Mouse (Mus musculus) lung, postnatal 10 days (tissue): ENCODE measurements around the gene Zfp961.
"Not testable (repeated sequence)": the region's sequence is repeated elsewhere in the genome, so short reads cannot be mapped to it uniquely, and the experiment has no call there.

Experiments
- DNase-seq: peaks from one replicate; pipeline ENCODE4 v3.0.0; 2021

Gene Zfp961

DNA sequence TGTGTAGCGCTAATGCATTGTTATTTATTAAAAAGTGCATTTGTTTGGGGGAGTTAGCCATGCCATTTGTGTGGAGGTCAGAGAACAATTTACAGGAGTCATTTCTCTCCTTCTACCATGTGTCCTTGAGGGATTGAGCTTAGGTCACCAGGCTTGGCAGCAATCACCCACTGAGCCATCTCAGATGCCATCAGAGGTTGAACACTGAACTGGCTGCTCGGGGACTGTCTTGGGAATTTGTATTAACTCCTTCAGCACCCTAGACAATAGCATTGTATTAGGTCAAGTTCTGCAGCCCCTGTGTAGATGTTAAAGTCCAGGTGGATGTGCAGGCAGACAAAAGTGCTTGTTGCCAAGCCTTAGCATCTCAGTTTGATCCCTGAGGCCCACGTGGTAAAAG is 13.2 kb downstream of the Zfp961 start:
- DNase-seq: no peak

DNA sequence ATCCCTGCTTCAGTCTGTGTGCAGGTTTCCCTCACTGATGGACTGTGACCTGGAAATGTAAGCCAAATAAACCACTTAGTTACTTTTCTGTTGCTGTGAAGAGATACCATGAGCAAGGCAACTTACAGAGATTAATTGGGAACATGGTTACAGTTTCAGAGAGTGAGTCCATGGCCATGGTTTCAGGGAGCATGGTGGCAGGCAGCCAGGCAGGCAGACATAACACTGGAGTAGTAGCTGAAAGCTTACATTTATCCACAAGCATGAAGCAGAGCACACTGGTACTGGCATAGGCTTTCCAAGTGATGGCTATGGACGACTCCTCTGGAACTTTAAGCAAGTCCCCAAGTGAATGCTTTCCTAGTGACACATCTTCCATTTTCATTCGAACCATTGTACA is 14.3 kb downstream of the Zfp961 start:
- no peak for DNase-seq

DNA sequence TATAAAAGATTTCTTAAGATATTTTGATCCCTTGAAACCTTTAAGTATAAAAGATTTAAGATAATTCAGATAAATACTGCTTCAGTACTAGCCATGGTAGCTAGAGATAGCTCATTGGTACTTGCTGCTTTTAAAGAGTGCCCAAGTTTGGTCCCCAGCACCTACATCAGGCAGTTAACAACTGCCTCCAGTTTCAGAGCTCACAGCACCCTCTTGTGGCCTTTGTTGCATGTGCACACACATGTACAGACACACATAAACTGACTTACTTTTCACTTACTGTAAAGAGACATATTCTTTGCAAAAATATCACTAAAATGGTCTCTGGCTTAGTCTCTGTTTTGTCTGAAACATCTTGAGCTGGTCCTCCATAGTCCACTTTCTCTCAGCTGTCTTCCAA is 15.6 kb downstream of the Zfp961 start:
- DNase-seq: no peak

DNA sequence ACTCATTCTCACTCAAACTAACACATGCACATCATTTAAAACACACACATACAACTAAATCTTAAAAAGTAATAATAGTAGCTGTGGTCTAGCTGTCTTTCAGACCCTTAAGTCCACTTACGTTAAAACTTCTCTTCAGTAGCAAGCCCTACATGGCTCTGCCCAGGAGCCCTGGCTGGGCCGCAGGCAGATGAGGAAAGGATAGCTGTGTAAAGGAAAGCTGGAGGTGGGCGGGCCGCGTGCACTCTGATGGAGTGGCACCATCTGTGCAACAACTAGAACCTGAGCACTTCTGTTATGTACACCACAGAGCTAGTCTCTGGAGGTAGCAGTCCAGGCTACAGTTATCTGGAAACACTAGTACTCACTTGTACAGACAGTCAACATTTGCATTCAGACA is 16.4 kb downstream of the Zfp961 start:
- DNase-seq: no peak

DNA sequence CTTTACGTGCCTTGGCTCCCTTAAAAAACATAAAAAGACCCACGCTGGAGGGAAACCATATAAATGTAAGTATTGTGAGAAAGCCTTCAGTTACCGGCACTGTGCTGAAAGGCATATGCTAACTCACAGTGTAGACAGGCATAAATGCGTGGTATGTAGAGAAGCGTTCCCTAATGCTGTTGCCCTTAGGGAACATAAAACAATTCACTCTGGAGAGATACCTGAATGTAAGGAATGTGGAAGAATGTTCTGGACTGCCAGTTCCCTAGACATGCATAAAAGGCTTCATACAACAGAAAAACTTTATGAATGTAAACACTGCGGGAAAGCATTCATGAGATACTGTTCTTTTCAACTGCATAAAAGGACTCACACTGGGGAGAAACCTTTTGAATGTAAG is 17.3 kb downstream of the Zfp961 start:
- no peak for DNase-seq

DNA sequence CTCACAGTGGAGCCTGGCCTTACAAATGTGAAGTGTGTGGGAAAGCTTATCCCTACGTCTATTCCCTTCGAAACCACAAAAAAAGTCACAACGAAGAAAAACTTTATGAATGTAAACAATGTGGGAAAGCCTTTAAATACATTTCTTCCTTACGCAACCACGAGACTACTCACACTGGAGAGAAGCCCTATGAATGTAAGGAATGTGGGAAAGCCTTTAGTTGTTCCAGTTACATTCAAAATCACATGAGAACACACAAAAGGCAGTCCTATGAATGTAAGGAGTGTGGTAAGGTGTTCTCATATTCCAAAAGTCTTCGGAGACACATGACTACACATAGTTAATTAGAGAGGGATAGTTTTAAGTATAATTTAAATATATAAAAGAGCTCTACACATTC is 17.8 kb downstream of the Zfp961 start:
- DNase-seq: no peak

DNA sequence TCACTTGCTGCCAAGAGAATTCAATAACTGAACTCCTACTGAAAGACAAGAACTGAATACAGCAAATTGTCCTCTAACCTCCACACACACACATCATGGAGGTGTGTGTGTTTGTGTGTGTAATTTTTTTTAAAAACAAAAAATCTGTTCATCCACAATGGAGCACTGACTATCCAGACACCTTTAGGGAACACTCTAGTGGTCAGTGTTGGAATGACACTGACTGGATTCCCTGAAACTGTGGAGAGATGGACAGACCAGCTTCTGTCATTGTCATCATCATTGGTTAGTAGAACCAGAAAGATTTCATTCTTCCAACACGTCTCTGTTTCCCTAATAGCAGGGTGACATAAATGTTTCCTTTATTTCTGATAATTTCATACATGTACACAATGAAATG is 21.1 kb downstream of the Zfp961 start:
- DNase-seq: peak; percentile 52

DNA sequence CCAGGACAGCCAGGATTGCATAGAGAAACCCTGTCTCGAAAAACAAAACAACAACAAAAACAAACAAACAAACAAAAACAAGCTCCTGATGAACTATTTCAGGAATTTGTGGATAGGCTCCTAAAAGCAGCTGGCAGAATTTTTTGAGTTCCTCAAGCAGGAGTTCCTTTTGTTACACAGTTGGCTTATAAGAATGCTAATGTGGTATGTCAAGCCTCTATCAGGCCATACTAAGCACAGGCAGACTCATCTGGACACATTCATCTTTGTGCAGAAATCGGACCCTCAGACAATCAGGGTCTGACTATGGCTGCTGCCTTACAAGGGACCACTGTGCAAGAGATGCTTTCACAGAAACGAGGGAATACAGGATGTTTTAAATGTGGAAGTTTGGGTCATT is 23.4 kb downstream of the Zfp961 start:
- DNase-seq: no peak

DNA sequence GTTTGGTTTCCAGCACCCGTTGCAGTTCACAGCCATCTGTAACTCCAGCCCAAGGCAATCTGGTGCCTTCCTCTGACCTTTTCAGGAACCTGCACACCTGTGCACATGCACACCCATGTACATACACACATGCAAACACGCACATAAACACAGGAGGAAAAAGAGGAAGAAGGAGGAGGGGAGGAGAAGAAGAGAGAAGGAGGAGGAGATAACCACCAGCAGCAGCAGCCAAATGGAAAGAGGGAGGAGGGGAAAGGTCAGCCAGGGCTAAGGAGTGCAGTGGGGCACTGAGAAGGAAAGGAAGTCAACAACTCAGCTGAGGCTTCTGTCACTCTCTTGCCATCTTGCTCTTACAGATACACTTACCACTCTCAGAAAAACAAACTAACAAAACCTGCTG is 30.2 kb downstream of the Zfp961 start:
- peak; percentile 28 for DNase-seq

DNA sequence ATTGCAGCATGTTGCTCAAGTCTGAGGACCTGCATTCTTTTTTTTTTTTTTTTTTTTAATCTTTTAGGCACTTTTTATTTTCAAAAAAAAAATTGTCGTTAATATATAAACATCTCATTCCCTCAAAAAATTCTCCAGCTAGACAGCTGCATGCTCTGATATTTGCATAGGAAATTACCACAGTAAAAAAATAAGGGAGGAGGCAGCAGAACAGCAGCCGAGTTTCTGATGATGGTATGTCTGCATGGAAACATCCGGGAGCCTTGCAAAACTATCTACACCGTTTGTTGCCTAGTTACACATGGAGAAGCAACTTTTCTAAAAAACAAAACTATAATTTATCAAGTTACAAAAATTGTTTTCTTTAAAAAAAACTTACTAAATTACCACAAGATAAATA is 30.6 kb downstream of the Zfp961 start:
- no peak for DNase-seq

DNA sequence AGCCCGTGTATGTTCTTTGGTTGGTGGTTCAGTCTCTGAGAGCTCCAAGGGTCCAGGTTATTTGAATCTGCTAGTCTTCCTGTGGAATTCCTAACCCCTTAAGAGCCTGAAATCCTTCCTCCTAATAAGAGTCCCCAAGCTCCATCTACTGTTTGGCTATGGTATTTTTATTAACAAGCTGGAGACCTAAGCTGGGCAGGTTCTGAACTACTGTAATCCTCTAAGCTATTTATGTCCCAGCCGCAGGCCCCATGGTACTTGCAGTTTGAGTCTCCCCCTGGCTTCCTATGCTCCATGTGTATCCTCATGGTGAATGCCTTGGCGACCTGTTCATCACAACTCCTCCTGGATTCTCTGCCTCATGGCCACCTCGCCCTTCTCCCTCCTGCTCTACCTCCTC is 33.8 kb downstream of the Zfp961 start:
- DNase-seq: peak; percentile 11

DNA sequence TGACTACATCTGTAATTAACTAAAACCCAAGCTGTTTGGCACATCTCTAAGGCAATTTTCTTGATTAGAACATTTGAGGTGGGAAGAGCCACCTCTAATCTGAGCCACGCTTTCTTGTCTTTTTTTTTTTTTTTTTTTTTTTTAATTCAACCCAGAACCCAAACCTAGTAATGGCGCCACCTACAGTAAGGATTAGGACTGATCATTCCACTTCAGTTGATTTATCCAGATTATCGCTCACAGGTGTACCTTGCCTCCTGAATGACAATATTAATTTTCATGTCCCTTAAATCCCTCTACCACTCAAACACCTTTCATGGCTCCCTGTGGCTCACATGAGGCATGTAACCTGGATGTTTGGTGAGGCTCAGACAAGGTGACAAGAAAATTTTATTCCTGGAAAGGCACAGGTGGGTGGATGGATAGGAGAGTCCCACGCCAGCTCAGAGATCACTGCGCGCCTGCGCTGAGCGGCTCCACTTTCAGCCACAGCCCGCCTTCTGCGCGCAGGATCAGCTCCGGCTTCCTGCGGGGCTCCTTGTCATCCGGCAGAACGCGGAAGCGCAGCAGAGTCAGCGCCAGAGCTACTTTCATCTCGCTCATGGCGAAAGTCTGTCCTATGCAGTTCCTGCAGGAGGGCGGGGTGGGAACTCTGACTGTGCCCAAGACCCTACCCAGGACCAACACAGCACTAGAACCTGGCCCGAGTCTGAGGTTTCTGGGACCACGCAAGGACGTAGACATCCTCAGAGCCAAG is 37.5 kb downstream of the Zfp961 start:
- peak; percentile 53 for DNase-seq

DNA sequence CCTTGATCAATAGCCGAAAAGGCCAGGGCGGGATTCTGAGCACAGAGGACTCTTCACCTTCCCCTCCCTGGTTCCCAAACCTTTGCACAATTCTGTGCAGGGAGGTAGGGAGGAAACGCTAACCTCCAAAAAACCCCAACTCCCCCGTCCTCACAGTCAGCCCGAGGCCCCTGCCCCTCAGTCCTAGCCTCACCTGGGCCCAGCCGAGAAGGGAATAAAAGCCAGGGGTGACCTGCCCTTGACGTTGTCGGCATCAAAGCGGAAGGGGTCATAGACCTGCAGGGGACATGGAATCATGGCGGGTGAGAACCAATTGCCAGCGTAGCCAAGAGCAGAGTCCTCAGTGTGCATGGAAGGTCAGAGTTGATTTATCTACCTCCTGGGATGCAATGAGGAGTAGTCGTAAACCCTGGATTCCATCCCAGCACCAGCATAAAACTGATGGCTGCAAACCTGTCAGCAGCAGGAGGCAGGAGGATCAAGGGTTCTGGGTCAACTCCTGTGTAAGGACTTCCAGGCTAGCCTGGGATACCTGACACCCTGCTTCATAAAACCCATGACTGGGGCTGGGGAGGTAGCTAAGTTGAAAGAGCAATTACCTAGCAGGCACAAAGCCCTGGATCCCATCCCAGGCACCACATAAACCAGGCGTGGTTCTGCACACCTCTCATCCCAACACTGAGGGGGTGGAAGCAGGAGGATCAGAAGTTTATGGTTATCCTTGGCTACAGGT is 38.2 kb downstream of the Zfp961 start:
- DNase-seq: no peak

DNA sequence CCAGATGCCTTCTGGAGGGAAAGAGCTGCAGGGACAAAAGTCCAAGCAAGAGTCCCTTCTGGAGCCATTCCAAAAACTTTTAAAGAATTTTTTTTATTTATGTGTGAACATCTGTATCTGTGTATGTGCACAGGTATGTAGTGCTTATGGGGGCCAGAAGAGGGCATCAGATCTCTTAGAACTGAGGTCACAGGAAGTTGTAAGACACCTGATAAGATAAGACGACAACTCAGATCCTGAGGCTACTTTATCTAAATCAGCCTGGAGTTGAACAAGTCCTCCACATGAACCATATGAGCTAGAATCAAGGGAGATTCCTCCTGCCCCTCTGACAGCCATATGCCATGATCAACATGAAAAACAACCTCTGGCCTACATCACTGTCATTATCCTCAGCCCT is 48.6 kb downstream of the Zfp961 start:
- DNase-seq: no peak

DNA sequence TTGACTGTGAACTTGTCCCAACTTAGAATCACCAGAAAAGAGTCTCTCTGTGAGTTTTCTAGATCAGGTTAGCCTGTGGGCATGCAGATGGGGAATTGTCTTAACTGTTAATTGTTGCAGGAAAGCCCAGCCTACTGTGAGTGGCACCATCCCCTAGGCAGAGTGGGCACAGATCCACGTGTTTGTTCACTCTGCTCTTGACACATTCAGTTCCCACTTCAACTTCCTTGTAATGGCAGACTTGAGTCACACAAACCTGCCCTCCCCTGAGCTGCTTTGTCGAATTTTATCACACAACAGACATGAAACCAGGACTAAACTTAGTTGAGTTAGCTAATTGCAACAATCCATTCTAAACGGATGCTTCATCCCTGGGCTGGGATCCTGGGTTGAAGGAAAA is 49.4 kb downstream of the Zfp961 start:
- no peak for DNase-seq

DNA sequence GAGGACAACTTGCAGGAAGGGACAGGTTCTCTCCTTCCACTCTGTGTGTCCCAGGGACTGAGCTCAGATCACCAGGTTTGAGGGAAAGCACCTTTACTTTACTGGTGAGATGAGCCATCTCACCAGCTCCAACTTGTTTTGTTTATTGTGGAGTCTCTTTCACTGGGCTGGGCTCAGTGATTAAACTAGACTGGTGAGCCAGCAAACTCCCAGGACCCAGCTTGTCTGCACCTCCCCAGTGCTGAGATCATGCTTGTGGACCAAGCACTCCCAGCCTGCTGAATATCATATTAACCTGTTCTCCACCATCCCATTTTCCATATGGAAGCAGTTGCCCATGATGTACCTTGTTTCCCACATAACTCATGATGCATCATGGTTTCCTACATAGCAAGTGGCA is 52.1 kb downstream of the Zfp961 start:
- no peak for DNase-seq

DNA sequence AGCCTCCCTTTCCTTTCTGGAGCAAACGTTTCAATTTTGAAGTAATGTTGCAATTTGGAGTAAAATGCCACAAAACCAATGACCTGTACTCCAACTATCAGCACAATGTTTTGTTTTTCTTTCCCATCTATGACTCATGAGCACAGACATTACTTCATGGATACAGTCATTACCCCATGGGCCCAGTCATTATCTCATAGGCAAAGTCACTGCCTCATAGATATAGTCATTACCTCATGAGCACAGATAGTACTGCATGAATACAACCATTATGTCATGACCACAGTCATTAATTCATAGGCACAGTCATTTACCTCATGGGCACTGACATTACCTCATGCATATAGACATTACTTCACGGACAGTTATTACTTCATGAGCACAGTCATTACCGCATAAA is 55.1 kb downstream of the Zfp961 start:
- DNase-seq: no peak

DNA sequence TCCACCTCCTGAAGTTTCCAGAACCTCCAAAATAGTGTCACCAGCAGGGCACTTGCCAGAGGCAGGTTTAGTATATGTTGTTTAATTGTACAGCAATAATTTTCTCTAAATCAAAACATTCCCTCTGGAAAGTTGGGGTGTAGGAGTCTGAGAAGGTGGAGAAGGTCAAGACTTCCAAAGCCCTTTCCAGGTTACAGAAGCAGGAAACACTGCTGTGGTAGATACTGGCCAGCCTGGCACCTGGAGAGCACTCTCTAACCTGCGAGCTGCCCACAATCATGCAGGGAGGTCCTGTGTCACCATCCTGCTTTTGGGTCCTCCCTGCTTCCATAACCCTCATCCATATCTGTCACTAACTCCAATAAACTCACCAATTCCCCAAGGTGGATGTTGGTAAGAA is 55.9 kb downstream of the Zfp961 start:
- DNase-seq: no peak

DNA sequence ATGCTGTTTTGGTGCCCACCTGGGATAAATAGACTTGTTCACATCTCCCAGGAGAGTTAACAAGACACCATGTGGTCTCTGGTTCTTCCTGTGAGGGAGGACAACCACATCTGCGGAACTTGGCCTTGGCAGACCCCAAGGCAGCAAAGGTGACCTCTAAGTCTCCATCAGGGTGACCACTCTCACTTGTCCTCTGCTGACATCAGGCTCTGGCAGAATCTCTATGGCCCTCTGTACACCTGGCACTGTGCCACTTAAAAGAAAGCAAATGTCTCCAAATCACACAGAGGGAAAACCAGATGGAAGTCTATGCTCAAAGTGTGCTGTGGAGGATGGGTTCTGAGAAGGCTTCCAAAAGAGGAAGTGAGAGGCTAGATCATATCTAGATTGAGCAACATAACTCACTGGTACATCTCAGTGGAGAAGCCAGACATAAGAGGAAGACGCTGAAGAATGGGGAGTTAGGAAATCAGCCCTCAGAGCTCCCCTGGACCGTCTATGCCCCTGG is 57.4 kb downstream of the Zfp961 start:
- DNase-seq: peak; percentile 12

DNA sequence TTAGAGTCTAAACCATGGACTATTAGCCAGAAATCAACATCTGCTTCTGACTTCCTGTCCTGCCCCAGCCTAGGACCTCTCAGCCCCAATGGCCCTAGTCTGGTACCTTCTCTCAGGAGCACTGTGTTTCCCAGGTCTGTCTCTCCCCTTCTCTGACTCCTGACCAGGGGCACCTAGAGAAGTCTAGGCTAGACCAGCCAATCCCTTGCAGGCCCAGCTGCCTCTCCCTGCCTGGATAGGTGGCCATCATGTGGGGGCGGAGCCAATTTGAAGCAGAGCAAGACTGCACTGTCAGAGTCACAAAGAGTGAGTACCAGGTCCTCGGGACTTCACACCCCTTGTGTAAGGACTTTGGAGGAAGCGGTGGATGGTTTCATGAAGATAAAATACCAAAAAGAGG is 58.6 kb downstream of the Zfp961 start, which contains the start of gene Cyp4f18:
TSS of gene Cyp4f18 (minus strand) at position 154 of the 400 bp plus-strand sequence.
- peak; percentile 29 for DNase-seq

DNA sequence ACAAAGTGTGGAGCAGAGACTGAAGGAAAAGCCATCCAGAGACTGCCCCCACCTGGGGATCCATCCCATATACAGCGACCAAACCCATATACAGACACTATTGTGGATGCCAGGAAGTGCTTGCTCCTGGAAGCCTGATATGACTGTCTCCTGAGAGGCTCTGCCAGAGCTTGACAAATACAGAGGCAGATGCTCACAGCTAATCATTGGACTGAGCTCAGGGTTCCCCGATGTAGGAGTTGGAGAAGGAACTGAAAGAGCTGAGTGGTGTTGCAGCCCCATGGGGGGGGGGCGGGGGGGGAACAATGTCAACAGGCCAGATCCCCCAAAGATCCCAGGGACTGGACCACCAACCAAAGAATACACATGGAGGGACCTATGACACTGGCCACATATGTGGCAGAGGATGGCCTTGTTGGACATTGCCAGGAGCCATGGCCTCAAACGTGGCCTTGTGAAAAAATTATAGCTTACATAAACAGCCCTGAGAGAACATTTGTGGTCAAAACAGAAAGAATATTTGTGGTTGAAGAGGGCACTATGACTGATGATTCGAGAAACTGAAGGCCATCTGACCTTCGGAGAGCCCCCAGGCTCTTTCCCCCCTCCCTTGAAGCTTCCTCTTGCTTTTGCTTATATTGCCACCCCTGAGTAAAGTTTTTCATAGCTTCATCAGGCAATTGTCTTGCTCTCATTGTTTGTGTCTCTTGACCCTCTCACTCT is 62.8 kb downstream of the Zfp961 start:
- DNase-seq: not testable (repeated sequence)

DNA sequence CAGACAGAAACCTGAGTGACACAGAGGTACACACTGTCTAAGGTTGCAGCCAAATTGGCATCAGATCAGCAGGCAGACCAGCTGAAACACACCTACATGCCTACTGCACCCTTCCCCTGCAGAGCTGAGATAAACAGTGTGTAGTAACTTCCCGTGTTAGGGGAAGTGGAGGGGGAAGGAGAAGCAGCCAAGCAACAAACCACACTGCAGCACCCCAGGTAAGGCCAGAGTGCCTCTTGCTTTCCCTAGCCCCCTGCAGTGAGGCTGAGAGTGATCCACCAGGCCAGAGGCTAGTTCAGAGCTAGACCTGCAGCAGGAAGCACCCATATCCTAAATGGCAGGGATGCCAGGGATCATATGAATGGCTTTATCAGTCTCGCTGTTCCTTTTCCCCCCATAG is 66.5 kb downstream of the Zfp961 start:
- not testable (repeated sequence) for DNase-seq

DNA sequence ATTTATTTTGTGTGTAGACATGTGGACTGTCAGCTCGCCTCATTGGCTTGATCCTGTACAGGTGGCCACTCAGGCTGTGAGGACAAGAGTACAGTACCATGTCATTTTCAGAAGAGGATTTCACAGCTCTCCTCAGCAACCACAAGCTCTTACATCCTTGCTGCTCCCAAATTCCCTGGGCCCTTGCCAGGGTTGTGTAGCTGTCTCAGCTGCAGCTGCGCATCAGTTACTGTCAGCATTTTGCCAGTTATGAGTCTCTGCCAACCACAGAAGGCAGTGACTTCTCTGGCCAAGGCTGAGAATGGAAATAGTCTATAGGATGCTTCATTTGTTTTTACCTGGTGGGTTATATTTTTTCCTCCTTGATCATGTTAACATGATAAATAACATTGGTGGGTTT is 67.3 kb downstream of the Zfp961 start:
- no peak for DNase-seq

DNA sequence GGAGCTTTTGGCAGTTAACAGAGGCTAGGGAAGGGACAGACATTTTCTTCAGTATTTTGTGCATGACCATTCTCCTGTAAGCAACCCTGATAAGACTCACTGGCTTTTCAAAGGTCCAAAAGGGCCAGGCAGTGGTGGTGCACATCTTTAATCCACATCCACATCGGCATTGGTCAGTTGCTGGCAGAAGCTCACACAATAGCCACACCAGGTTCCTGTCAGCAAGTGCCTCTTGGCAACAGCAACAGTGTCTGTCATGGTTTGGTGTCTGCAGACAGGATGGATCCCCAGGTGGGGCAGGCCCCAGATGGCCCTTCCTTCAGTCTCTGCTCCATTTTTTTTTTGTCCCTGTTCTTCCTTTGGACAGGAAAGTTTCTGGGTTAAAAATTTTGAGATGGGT is 68.2 kb downstream of the Zfp961 start:
- not testable (repeated sequence) for DNase-seq
